Mouse (Mus musculus) layer of hippocampus, postnatal 14 days (tissue): ENCODE data around the gene Megf11. TPM values are rescaled to one million over a fixed set of nuclear protein-coding genes. Genes with fewer than 3 reads are reported as not detected.

Experiments
- DNase-seq, 2 experiments: peaks; one replicate each; pipeline ENCODE4 v3.0.0; 2021 to 2022; ENCODE audit warnings: low spot score in 2 of 2, mixed read lengths in 1 of 2
- total RNA-seq, 2 experiments: library from RNA; stranded (reverse); gene quantifications; 2 replicates each; pipeline ENCODE4 v1.2.3; 2021

Gene Megf11
- total RNA-seq, 2 experiments from 2014 or later = 16.1 to 16.3 TPM

DNA sequence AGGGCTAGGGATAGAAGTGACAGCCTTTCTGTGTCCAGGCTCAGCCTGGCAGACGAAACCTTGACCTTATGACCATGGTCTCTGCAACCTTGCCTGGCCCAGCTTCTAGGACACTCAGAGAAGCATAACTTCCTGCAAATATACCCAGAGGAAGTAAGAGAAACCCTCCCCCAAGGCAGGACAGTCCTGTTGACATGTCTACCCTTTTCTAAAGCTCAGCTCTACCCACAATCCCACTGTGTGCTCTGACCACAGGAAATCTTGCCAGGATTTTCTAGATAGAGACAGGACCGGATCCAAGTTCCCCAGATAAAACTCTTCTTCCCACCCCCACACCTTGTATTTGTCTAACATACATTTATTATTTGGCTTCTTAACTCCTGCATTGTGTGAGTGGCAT is 215.3 kb downstream of the Megf11 start:
- no peak for DNase-seq

DNA sequence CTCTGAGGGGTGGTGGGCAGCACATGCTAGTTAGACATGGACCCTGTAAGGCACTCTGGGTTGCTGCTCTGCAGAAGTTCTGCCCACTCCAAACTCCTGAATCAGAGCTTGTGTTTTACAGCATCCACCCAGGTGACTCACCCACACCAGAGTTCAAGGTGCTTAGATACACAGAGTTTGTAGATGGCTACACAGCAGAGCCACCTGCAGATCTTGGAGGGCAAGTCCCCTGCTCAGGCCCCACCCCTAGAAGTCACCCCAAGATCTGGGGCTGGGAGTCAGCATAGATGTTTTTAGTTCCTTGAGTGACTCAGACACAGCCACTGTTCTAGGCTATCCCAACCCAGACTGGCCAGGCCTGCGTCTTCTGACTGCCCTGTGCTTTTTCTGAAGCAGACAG is 217.5 kb downstream of the Megf11 start:
- no peak for DNase-seq

DNA sequence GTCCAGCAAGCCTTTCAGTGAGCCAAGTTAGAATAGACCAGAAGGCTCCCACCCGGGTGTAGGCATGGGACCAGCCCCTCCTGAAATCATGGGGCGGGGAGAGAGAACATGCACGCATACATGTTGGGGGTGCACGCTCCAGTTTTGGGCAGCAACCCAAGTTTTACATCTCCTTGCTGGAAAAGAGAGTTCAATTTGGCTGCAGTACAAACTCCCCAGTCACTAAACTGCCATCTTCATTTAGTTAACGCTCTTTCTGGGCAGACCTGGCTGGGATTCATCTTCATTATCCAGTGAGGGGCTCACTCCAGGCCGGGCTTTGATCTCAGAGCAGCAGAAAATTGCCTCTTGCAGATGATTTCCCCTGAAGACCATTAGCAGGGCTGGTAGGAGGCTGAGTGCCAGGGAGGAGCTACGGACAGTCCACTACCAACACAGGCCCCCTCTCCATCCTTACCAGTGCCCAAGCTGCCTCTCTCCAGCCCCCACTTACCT is 218.8 kb downstream of the Megf11 start:
- peak in 1 of 2 experiments; percentile 28 for DNase-seq

DNA sequence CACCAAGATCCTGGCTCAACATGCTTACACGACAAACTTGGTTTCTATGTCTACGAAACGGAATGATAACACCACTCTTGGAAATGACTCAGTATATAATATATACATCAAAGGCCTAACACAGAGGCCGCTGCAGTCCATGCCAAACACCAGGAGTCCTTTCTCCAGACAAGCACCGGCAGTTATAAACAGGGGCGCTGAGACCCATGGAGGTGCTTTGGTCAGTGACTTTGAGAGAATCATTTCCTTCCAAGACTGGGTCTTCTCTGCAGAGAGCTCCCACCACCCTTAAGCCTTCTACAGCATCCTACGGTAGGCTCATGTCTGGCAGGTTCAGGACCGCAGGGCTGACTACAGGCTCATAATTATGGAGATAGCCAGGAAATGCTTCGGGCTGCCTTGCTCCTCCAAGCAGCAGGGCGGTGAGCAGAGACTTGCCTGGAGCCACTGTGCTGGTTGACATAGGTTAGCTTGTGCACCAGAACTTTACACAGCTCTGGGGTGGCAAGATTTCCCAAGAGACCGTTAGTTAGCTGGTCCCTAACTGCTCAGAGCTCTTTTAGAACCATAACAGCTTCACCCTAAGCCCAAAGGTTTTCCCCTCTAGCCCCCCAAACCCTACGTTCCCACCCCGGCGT is 219.8 kb downstream of the Megf11 start:
- DNase-seq = no peak

DNA sequence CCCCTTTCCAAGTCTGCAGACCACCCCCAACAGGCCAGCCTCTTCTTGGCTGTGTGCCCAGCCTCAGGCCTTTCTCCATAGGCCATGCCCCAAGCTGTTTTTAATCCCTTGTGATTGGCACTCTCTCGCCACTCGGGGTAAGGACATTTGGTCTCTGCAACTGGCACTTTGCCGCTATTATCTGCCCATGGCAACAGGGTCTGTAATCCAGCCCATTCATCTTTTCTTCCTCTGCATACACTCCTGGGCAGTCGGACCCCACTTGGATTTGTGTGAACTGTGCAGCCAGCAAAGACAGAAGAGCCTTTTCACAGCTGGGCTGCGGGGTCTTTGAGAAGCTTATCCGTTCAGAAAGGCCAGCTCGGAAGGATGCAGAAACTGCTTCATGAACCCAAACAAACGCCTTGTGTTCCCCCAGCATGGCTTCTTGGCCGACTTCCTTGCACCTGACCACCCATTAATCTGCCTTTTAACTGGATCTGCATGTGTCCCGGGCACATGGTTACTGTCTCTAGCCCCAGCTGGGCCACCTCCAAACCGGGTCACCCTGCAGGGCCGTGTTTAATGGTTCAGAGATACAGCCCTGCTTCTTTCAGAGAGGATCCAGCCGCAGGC is 220.4 kb downstream of the Megf11 start:
- DNase-seq = peak; percentile 61 to 74

DNA sequence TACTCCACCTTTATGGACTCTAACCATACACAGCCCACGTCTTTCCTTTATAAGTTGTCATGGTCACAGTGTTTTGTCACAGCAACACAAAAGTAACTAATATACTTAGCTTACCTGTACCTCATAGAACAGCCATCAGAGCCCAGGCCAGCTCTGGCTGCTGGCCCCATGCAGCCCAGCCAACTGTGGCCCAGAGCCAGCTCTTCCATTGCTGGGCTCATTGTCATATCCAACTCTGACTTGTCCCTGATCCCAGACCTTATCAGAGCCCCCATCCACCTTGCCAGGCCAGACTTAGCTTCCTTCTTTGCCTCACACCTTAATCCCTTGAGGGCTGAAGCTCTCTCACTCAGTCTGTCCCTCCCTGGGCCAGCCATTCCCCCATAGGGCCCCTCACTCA is 221.6 kb downstream of the Megf11 start:
- DNase-seq = no peak

DNA sequence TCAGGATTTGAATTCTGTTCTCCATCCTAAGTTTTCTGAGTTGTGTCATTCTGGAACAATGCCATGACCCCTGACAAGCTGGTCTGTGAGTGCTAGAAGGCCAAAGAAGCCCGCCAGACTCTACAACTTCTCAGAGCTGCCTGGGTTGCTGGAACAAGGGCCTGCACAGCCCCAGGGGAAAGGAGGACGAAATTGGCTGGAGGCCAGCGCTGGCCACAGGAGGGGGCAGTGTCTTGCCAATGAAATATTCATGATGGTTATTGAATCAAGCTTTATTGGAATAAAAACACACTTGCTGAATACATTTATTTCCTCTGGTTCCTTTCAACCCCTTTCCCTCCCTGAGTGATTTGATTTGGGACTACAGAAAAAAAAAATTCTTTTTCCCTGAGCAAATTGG is 224.1 kb downstream of the Megf11 start:
- peak; percentile 36 to 74 for DNase-seq

DNA sequence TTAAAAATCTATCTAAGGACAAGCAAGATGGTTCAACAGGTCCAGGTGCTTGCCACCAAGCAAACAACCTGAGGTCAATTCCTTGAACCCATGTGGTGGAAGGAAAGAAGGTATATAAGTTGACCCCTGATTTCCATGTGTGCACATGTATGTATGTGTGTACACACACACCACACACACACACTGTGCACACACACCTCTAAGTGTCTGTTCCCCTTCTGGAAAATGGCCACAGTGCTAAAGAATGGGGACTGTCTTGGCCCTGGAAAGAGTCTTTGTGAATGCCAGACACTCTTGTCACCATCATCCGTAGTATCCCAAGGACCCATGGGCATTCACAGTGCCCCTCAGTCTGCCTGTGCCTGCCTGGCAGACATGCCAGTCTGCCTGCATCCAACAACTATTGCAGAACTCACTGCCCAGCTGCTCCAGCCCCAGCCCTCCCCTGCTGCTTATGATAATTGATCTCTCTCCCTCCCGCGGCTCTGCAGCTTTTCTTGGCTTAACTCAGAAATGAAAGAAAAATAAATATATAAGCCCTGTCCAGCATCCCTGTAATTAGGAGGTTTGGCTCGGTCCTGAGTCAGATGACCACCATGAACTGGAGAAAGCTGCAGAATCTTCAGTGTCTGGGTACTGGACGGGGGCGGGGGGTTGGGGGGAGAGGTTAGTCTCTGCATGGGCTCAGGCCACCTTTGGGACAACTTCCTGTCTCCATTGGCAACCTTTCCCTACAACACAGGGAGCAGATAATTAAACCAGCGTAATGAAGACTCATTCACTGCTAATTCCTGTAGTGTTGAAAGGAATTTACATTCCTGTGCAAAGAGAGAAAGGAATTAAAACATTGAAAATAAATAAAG is 226.9 kb downstream of the Megf11 start:
- DNase-seq = peak; percentile 54 to 63

DNA sequence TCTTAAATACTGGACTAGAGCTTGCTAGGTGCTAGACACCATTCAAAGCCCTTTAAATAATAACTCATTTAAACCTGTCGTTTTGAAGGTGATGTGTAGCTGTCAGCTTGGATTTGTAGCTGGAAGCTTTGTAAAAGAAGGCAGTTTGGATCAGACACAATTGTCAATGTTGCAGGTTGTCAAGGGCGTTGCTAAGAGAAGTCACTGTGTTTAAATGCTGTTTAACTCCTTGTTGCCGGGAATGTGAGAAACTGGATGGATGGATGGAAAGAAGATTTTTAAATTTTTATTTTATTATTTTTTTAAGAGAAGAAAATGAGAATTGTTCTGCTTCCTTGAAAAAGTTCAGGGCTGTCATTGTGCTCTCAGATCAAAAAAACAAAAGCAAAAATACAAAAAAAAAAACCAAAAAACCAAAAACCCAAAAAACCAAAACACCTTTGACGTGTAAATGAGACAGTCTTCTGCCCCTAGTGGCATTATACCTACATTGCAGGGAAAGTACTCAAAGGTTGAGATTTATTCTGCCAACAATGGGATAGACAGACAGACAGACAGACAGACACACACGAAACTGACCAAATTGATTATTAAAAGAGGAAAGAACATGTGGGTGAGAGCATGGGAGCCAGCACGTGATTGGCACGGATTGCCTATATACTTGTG is 227.7 kb downstream of the Megf11 start:
- DNase-seq = peak in 1 of 2 experiments; percentile 46

DNA sequence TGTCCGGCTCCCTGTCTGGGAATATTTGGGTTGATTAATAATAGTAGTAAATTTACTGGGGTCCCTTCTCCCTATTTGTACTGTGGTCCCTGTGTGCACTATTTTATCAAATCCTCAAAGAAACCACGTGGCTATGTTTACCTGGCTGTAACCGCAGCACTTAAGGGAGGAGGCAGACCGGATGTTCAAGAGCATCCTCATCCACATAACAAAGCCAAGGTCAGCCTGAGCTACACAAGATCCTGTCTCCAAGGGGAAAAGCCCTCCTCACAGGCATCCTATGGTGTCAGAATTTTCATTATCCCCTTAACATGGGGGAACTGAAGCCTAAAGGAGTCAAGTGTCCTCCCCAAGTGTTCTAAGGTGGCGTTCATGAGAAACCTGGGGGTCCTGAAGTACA is 232.0 kb downstream of the Megf11 start:
- no peak for DNase-seq

DNA sequence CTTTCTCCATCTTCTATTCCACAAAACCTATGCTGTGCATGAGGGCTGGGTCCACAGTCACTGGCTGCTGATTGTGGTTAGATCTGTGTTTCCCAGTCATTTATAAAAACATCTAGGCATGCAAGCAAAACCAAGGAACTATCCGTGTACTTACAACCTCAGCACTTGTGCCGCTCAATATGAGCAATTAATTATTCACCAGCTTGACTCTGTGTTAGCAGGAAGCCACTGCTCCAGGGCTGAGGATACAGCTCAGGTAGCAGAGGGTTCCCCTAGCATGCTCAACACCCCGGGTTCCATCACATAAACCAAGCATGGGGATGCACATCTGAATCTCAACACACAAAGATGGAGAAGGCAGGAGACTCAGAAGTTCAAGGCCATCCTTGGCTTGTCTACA is 233.0 kb downstream of the Megf11 start:
- no peak for DNase-seq

DNA sequence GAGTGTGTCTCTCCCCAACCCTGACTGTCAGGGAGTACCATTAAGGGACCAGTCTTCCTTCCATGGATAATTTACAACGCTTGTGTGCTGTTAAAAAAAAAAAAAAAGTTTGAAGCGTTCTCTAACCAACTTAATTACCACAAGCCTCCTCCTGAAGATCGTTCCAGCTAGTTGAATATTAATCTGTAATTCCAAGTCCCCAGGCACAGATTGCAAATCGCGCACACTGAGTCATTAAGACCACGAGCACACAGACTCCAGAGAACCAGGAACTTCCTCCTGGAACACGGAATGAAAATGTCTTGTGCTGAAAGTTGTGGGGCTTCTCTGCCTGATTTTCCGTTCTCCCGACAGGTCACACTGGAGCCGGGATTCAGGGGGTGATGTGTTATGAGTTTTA is 234.0 kb downstream of the Megf11 start:
- no peak for DNase-seq

DNA sequence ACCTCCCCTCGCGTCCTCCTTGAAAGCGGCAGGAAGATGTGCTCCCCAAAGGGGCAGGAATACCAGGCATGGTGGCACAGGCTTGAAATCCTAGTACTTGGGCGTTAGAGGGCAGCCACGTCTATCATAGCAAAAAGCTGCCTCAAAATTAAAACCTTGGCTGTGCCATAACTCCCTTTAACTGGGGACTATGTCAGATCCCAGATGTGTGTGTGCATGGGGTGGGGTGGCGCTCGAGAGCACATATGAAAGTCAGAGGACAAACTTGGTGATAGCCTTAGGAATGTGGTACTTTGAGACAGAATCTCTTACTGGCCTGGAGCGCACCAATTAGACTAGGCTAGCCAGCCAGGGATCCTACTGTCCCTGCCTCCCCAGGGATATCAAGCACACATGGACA is 235.2 kb downstream of the Megf11 start:
- no peak for DNase-seq

DNA sequence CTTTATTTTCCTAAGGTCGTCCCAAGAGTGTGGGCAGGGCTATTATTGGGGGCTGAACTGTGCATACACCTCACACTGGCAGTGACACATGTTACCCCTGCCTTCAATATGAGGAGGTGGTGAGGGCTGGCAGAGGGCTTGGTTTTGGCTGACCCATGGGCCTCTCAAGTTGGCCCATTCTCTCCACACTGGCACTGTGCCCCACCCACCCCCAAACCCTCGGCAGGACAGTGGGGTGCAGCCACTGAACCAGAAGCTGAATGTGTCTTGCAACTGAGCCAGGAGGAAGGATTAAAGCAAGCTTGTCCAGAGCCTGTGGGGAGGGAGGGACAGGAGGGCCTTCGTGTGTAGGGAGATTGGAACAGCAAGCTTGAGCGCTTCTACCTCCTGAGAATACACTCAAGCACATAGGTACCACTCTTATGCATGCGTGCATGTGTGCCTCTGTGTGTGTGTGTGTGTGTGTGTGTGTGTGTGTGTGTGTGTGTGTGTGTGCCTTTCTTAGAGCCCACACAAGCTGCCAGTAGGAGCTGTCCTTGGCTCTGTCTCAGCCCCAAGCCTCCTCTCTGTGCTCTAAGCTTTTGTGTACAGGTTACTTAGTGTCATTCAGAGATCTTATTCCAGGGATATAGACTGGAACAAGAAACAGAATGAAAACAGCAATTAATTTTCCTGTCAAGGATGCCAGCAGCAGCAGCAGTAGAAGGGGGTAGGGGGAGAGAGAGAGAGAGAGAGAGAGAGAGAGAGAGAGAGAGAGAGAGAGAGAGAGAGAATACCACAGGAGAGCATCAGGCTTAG is 236.3 kb downstream of the Megf11 start:
- no peak for DNase-seq

DNA sequence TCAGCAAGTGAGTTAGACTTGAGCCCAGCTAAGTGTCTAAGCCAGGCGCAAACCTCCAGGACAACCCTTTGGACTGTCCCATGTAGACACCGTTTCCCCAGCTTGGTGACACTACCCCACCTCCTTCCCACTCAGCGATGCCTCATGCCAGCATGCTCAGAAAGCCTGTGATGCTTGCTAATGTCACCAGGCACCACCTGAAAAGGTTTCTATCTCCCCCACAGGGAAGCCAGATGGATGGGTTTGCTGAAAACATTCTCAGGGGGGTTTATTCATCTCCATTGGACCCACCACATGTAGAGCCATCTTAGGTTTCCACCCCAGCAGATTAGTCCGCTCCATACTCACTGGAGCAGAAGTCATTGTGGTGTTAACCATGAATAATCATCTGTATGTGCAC is 237.9 kb downstream of the Megf11 start:
- DNase-seq = no peak

DNA sequence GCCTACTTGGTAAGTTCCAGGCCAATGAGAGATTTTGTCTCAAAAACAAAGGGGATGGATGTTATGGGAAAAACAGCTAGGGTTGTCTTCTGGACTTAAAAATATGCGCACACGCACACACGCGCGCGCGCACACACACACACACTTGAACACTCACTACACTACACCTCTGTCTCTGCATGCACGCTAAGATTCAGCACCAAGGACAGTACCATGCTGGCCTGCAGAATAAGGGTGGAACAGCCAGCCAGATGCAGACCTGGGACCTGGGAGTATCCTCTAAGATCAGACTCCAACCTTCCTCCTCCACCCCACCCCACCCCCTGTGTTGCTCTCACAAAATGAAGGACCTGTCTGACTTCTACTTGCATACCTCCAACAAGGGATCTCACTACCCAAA is 239.1 kb downstream of the Megf11 start:
- no peak for DNase-seq

DNA sequence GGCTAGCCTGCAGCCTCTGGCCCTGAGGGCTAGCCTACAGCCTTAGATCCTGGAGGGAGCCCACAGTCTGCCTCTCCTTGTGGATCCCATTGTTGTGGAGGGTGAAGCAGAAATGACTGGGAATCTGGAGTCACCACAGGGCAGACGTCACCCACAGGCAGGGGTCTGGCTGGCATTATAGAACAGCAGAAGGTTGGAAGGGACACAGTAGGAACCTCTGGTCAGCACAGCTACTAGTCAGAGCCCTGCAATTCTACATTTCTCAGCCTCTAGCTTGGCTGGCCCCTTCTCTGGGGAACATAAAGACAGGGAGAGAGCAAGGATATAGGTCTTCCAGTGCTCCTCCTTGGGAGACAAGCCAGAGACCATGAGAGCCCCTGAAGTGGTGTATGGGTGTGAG is 244.4 kb downstream of the Megf11 start:
- no peak for DNase-seq

DNA sequence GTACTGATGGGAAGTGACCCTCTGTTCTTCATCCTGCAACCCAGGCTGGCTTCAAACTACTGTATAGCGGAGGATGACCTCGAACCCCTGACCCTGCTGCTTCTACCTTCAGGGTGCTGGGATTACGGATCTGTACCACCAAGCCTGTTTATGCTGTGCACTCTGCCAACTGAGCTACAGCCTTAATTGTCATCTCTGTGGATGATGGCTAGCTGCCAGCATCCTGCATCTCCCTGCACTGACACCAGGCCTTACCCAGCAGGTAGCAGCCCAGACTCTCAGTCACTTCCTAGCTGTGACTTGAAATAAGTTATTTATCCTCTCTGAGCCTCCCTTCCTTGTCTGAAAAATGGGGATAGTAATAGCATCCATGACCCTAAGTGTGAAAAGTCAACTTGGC is 247.7 kb downstream of the Megf11 start:
- DNase-seq = no peak

DNA sequence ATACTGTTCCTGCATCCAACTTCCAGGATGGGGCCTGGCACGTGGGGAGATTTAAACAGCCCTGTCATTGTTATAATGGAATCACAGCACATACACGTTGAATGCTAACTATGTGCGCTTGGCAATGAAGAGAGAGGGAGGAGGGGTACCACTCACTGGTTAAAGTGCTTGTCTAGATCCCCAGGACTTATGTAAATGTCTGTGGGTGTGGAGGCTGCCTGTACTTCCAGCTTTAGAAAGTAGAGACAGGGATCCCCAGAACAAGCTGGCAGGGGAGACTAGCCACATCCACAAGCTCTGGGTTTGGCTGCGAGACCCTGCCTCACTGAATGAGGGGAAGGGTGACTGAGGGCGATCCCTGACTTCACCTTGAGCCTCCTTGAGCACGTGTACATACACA is 250.7 kb downstream of the Megf11 start:
- DNase-seq = no peak

DNA sequence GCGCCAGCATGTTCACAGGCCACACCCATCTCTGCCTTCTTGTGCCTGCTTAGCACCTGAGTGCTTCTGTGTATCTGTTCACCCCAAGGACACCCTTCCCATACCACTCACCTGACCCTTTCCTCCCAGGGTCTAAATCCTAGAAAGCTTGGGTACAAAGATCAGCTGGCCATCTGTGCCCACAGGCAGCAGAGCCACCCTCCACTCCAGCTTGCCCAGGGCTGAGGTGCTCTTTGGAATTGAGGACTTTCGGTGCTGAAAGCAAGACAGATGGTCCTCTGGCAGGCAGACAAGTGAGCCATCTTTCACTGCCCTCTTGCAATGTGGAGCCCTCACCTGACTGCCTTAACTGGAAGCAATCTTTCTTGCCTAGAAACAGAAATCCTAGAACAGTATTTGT is 251.5 kb downstream of the Megf11 start:
- no peak for DNase-seq

DNA sequence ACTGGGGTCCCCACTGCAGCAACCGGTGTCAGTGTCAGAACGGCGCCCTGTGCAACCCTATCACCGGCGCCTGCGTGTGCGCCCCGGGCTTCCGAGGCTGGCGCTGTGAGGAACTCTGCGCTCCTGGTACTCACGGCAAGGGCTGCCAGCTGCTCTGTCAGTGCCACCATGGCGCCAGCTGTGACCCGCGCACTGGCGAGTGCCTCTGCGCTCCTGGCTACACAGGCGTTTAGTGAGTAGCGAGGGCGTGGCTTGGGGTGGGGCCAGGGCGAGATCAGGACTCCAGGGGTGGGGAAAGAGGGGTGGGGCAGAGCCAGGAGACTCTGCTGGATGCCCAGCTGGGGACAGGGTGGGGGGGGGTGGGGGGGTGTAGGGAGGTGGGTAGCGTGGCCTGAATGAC is 252.8 kb downstream of the Megf11 start:
- no peak for DNase-seq
